Mouse (Mus musculus) gastrocnemius, postnatal 36 days (tissue): Measurements from ENCODE around the gene H2-DMb2. TPM values are rescaled to one million over a fixed set of nuclear protein-coding genes. Genes with fewer than 3 reads are reported as not detected.

ENCODE experiments used
- DNase-seq, 2 experiments: peaks; one replicate each; pipeline ENCODE4 v3.0.0; 2022
- intact Hi-C: fragments of 180-260 bp; cut with DNase I; formaldehyde crosslinking; loops from one replicate; pipeline ENCODE4 v1.15.1; 2025
- total RNA-seq, 2 experiments: library from RNA; stranded (reverse); gene quantifications; 2 replicates each; pipeline ENCODE4 v1.2.3; 2021

The H2-DMb2 gene
- total RNA-seq, 2 experiments from 2014 or later: 0.35 to 0.48 TPM

DNA sequence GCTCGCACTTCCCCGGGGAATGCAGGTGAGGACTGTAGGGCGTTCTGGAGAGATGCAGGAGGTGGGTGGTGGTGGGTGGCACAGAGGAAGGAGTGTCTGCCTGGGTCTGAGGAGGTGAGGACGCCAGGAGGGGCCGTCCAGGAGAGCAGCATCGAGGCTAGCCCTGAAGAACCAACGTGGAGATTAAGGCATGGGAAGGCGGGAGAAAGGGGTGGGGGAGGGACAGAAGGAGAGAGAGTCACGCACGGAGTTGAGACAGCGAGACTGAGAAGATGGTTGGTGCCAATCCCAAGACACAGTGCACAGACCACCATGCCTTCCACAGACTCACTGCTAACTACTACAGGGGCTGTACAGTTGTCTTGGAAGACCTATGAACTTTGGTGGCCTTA is 55.4 kb downstream of the H2-DMb2 start:
- intact Hi-C loops: no loop called here
- no peak for DNase-seq

- no peak for DNase-seq
- intact Hi-C loops: no loop called here
Observed at GRCm38 (mm10) chr17:34199050-34199619, 56.0 kb downstream of the H2-DMb2 start.

DNA sequence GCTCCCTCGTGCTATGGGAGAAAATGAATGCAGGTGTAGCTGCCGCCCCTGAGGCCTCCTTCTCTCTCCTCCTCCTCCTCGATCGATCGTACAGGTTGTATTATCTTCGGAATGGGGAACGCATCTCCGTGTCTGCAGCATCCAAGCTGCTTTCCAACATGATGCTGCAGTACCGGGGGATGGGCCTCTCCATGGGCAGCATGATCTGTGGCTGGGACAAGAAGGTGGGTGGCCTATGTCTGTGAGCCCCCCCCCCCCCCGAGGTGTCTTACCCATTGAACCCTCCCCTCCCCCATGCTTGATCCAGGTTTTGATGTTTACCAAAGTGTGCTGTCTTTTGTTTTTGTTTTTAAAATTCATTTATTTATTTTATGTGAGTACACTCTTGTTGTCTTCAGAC is 56.9 kb downstream of the H2-DMb2 start:
- intact Hi-C loops: no loop called here
- DNase-seq: no peak

DNA sequence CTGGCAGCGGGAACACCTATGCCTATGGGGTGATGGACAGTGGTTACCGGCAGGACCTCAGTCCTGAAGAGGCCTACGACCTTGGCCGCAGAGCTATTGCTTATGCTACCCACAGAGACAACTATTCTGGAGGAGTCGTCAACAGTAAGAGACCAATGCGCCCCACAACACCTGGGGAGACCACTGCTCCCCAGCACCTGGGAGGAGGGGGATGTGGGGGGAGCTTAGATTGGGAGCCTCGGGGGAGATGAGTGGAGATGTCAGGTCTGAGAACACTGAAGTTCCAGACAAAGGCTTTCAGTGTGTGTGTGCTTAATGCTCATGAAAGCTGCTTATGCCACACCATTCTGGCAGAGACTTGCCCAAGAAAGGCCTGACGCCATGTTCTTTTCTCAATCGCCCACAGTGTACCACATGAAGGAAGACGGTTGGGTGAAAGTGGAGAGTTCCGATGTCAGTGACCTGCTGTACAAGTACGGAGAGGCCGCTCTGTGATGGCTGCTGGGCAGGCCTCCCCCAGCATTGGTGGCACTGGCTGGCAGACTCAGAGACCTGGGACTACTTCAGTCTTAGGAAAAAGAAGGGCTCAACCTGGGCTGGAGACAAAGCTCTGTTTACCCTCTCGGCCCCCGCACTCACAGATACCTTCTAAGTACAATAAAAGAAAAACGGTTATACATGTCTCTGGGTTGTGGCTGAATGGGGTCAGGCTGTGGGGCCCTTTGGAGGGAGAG is 57.8 kb downstream of the H2-DMb2 start:
- no peak for DNase-seq
- intact Hi-C loops: no loop called here

Other genes with a start within 250 kb of the H2-DMb2 start
- not detected for gene Platr17, start 238.2 kb upstream of the H2-DMb2 start, total RNA-seq
- gene Daxx, start 233.9 kb upstream of the H2-DMb2 start, total RNA-seq: 10 to 100 TPM in 1 of 2 experiments, 1 to 10 TPM in 1; 9.3 to 11.3 TPM
- 10 to 100 TPM; 31.8 to 34.7 TPM for gene Tapbp, start 227.4 kb upstream of the H2-DMb2 start, total RNA-seq
- gene Zbtb22, start 227.4 kb upstream of the H2-DMb2 start, total RNA-seq: 10 to 100 TPM; 12.6 to 16.6 TPM
- gene Rgl2, start 213.8 kb upstream of the H2-DMb2 start, total RNA-seq: 10 to 100 TPM; 26.5 to 28.3 TPM
- 10 to 100 TPM; 56.7 to 58.6 TPM for gene Pfdn6, start 203.0 kb upstream of the H2-DMb2 start, total RNA-seq
- 1 to 10 TPM; 8.4 to 9.7 TPM for gene Wdr46, start 202.6 kb upstream of the H2-DMb2 start, total RNA-seq
- gene B3galt4, start 191.8 kb upstream of the H2-DMb2 start, total RNA-seq: 1 to 10 TPM; 1.5 to 1.6 TPM
- gene Vps52, start 187.5 kb upstream of the H2-DMb2 start, total RNA-seq: 10 to 100 TPM; 30.5 to 30.6 TPM
- 100 to 1,000 TPM; 282 to 369 TPM for gene Rps18, start 187.3 kb upstream of the H2-DMb2 start, total RNA-seq
- gene H2-K1, start 143.0 kb upstream of the H2-DMb2 start, total RNA-seq: 10 to 100 TPM; 25.6 to 32.9 TPM
- gene Ring1, start 118.6 kb upstream of the H2-DMb2 start, total RNA-seq: 10 to 100 TPM; 11.7 to 12.4 TPM
- 10 to 100 TPM; 55.5 to 64.2 TPM for gene H2-Ke6, start 115.2 kb upstream of the H2-DMb2 start, total RNA-seq
- gene Slc39a7, start 111.6 kb upstream of the H2-DMb2 start, total RNA-seq: 10 to 100 TPM; 40.8 to 45.2 TPM
- 10 to 100 TPM; 34.5 to 35.3 TPM for gene Rxrb, start 111.5 kb upstream of the H2-DMb2 start, total RNA-seq
- 1 to 10 TPM; 9.3 to 9.6 TPM for gene Col11a2, start 103.9 kb upstream of the H2-DMb2 start, total RNA-seq
- not detected for gene H2-Oa, start 51.0 kb upstream of the H2-DMb2 start, total RNA-seq
- gene H2-DMa, start 23.8 kb upstream of the H2-DMb2 start, total RNA-seq: 1 to 10 TPM; 3.6 to 4.9 TPM
- gene Brd2, start 20.7 kb upstream of the H2-DMb2 start, total RNA-seq: 10 to 100 TPM; 63.2 to 74.1 TPM
- 1 to 10 TPM in 1 of 2 experiments, under 1 TPM in 1; 0.71 to 1.2 TPM for gene H2-DMb1, start 9.8 kb downstream of the H2-DMb2 start, total RNA-seq
- 1 to 10 TPM; 1.6 to 1.8 TPM for gene Tap1, start 44.2 kb downstream of the H2-DMb2 start, total RNA-seq
- 1 to 10 TPM; 1.0 to 1.9 TPM for gene Psmb9, start 44.5 kb downstream of the H2-DMb2 start, total RNA-seq
- 1 to 10 TPM; 3.1 to 3.5 TPM for gene Psmb8, start 54.4 kb downstream of the H2-DMb2 start, total RNA-seq
- gene Tap2, start 60.2 kb downstream of the H2-DMb2 start, total RNA-seq: 1 to 10 TPM; 4.9 to 6.1 TPM
- under 1 TPM in 1 of 2 experiments, not detected in 1; 0.27 TPM for gene H2-Ob, start 95.6 kb downstream of the H2-DMb2 start, total RNA-seq
- gene H2-Ab1, start 114.4 kb downstream of the H2-DMb2 start, total RNA-seq: 1 to 10 TPM; 5.7 to 6.6 TPM
- 1 to 10 TPM; 6.0 to 6.9 TPM for gene H2-Aa, start 144.5 kb downstream of the H2-DMb2 start, total RNA-seq
- gene H2-Eb1, start 162.6 kb downstream of the H2-DMb2 start, total RNA-seq: 1 to 10 TPM; 6.8 to 7.0 TPM
- gene H2-Eb2, start 182.4 kb downstream of the H2-DMb2 start, total RNA-seq: not detected
- under 1 TPM; 0.13 to 0.25 TPM for gene Btnl2, start 211.5 kb downstream of the H2-DMb2 start, total RNA-seq
- gene Btnl1, start 233.8 kb downstream of the H2-DMb2 start, total RNA-seq: not detected